In the genomic region with DNA sequence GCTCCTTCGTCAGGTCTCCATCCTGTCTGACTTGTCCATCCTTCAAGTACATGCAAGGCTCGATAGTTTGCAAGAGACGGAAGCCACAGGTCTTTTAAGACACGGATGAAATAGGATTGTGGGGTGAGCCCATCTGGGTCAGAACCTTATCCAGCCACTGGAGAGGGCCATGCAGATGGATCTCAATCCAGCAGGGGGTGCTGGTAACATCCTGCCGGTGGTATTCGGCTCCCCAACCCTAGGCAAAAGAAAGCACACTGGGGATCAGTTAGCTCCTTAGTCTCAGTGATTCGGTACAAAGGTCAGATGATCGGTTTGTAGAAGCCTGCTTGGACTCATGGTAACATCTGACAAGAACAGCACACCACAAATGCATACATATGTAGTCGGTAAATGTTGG, we compare ENCODE assay signal across 8 mouse cellular contexts. TPM values are rescaled to one million over a fixed set of nuclear protein-coding genes. Genes with fewer than 3 reads are reported as not detected.
A peak's percentile ranks its signal among the peaks of the same experiment; 100 is the strongest.
DNase-seq lines count a peak whose midpoint lies in the region; ATAC-seq and TF ChIP-seq lines count a peak whose summit lies in the region.

No protein-coding gene starts in this region.

- no peaks in the 10 kb centered on the region for H3K4me1 ChIP-seq in kidney, embryonic 15.5 days
- no peaks in the 10 kb centered on the region for H3K4me1 ChIP-seq in MEL (ENCODE audit: control insufficient read depth in 1 of 2, insufficient read depth in 2 of 2, low read length in 2 of 2)
- H3K4me1 ChIP-seq in hindbrain, embryonic 12.5 days: no peaks in the 10 kb centered on the region

- H3K4me3 ChIP-seq in kidney, embryonic 15.5 days (replicated peaks): no peak overlapping the region
- no peak overlapping the region for H3K4me3 ChIP-seq in MEL (ENCODE audit: control insufficient read depth in 1 of 2, insufficient read depth in 1 of 2, low read depth in 2 of 2, low read length in 2 of 2)
- no peak overlapping the region for H3K4me3 ChIP-seq in hindbrain, embryonic 12.5 days

- H3K4me2 ChIP-seq in kidney, embryonic 15.5 days: no peak overlapping the region
- H3K4me2 ChIP-seq in hindbrain, embryonic 12.5 days (replicated peaks): no peak overlapping the region

- 79% methylated on average over 9 of the region's 9 CpGs for WGBS in kidney, embryonic 15.5 days
- WGBS in hindbrain, embryonic 12.5 days: 82% methylated on average over 9 of the region's 9 CpGs

- H3K27me3 ChIP-seq in kidney, embryonic 15.5 days: no peaks in the 10 kb centered on the region
- peaks cover 0 to 2% of the 10 kb centered on the region in 2 experiments; a peak in 2 of 4 replicates for H3K27me3 ChIP-seq in MEL (ENCODE audit: control insufficient read depth in 1 of 2, insufficient read depth in 2 of 2, low read length in 2 of 2)
- H3K27me3 ChIP-seq in splenic B cell, adult 2 months (ENCODE audit: control insufficient read depth, insufficient read depth, low read length, poor library complexity, severe bottlenecking): no peaks in the 10 kb centered on the region
- H3K27me3 ChIP-seq in hindbrain, embryonic 12.5 days: no peaks in the 10 kb centered on the region

- no peaks in the 10 kb centered on the region for H3K79me2 ChIP-seq in MEL (ENCODE audit: control insufficient read depth, insufficient read depth, low read length, poor library complexity)

- H3K9ac ChIP-seq in kidney, embryonic 15.5 days: no peak overlapping the region
- no peak overlapping the region for H3K9ac ChIP-seq in MEL (ENCODE audit: control insufficient read depth, low read depth, low read length, poor library complexity, severe bottlenecking)
- H3K9ac ChIP-seq in hindbrain, embryonic 12.5 days: no peak overlapping the region

- peaks cover 67% of the 10 kb centered on the region for H3K36me3 ChIP-seq in kidney, embryonic 15.5 days
- H3K36me3 ChIP-seq in MEL (ENCODE audit: control insufficient read depth in 1 of 2, insufficient read depth in 2 of 2, low read length in 2 of 2): no peaks in the 10 kb centered on the region; a peak in 1 of 4 replicates
- peaks cover 2% of the 10 kb centered on the region; the same call in 1 of the 2 replicates for H3K36me3 ChIP-seq in splenic B cell, adult 2 months (ENCODE audit: control insufficient read depth, insufficient read depth, low read length, poor library complexity, severe bottlenecking)
- H3K36me3 ChIP-seq in hindbrain, embryonic 12.5 days: peaks cover 63% of the 10 kb centered on the region

- H3K27ac ChIP-seq in kidney, embryonic 15.5 days: no peak overlapping the region
- H3K27ac ChIP-seq in MEL (ENCODE audit: control insufficient read depth, low read depth, low read length): no peak overlapping the region
- H3K27ac ChIP-seq in hindbrain, embryonic 12.5 days: no peak overlapping the region

- TF ChIP-seq RAD21 in MEL (IDR thresholded peaks at IDR 0.05; ENCODE audit: low read depth, low read length): peak; percentile 46

- DNase-seq in kidney, adult 11 months: peak; percentile 21
- peak; percentile 21 for DNase-seq in CD4-positive helper T cell, adult 2 months (ENCODE audit: low read depth, low spot score)
- peak; percentile 12 for DNase-seq in MEL (ENCODE audit: low read depth, low spot score)
- peak; percentile 49 for DNase-seq in splenic B cell, adult 2 months (ENCODE audit: low read depth, low spot score)
- no peak for DNase-seq in frontal cortex, postnatal 14 days (ENCODE audit: low spot score in 2 of 2)

- ATAC-seq in kidney, embryonic 15.5 days (replicated peaks; ENCODE audit: low FRiP score): no peak
- peak; percentile 67 to 77; a peak in 3 of 4 replicates for ATAC-seq in hematopoietic stem cell, adult 5-6 weeks (replicated peaks in 1 of 2; ENCODE audit: insufficient read depth in 1 of 2, low FRiP score in 2 of 2, low TSS enrichment in 1 of 2, low read depth in 1 of 2, poor library complexity in 2 of 2, severe bottlenecking in 2 of 2)
- ATAC-seq in hindbrain, embryonic 12.5 days (ENCODE audit: low FRiP score): no peak

- TF ChIP-seq CTCF in MEL (IDR thresholded peaks at IDR 0.05 in 2 of 3, conservative IDR thresholded peaks at IDR 0.05 in 1 of 3; ENCODE audit: control insufficient read depth in 1 of 3, insufficient read depth in 1 of 3, low read depth in 2 of 3, low read length in 3 of 3, poor library complexity in 1 of 3, severe bottlenecking in 1 of 3): peak; percentile 18 to 53 (median 52); a peak in 5 of 6 replicates

- no peak for TF ChIP-seq EP300 in MEL (IDR thresholded peaks at IDR 0.05; ENCODE audit: low read depth in 1 of 2, low read length in 2 of 2)

- no peak for TF ChIP-seq POLR2A in MEL (IDR thresholded peaks at IDR 0.05; ENCODE audit: control insufficient read depth in 1 of 2, insufficient read depth in 1 of 2, low read depth in 1 of 2, low read length in 2 of 2, poor library complexity in 1 of 2)

- no peaks in the 10 kb centered on the region for H3K9me3 ChIP-seq in kidney, embryonic 15.5 days (replicated peaks)
- H3K9me3 ChIP-seq in MEL (replicated peaks; ENCODE audit: insufficient read depth, low read length): no peaks in the 10 kb centered on the region
- no peaks in the 10 kb centered on the region for H3K9me3 ChIP-seq in hindbrain, embryonic 12.5 days (replicated peaks)

TF ChIP-seq in MEL, 35 proteins besides CTCF, POLR2A, EP300 and RAD21:
- TF ChIP-seq ZMIZ1 (IDR thresholded peaks at IDR 0.05; ENCODE audit: low read depth, low read length): no peak
- no peak for TF ChIP-seq HCFC1 (IDR thresholded peaks at IDR 0.05; ENCODE audit: low read depth, low read length)
- no peak for TF ChIP-seq MAZ (IDR thresholded peaks at IDR 0.05; ENCODE audit: low read depth, low read length)
- TF ChIP-seq ELF1 (IDR thresholded peaks at IDR 0.05; ENCODE audit: low read depth, low read length): no peak
- TF ChIP-seq MEF2A (IDR thresholded peaks at IDR 0.05; ENCODE audit: extremely low read depth, insufficient replicate concordance, low read depth, low read length, poor library complexity, severe bottlenecking): no peak
- TF ChIP-seq ZNF384 (IDR thresholded peaks at IDR 0.05; ENCODE audit: low read depth, low read length): no peak
- TF ChIP-seq GATA1 (IDR thresholded peaks at IDR 0.05; ENCODE audit: low read depth, low read length): no peak
- peak; percentile 39 for TF ChIP-seq ZC3H11A (IDR thresholded peaks at IDR 0.05; ENCODE audit: low read depth, low read length)
- TF ChIP-seq UBTF (IDR thresholded peaks at IDR 0.05; ENCODE audit: borderline replicate concordance, insufficient read depth, low read depth, low read length): no peak
- TF ChIP-seq TCF12 (IDR thresholded peaks at IDR 0.05; ENCODE audit: low read depth, low read length): no peak
- no peak for TF ChIP-seq ETS1 (IDR thresholded peaks at IDR 0.05; ENCODE audit: low read depth, low read length)
- TF ChIP-seq TAL1 (IDR thresholded peaks at IDR 0.05; ENCODE audit: low read length): no peak
- TF ChIP-seq POLR2AphosphoS5 (IDR thresholded peaks at IDR 0.05; ENCODE audit: borderline replicate concordance, low read depth, low read length): no peak
- no peak for TF ChIP-seq MAX (IDR thresholded peaks at IDR 0.05; ENCODE audit: low read length)
- TF ChIP-seq SMC3 (IDR thresholded peaks at IDR 0.05; ENCODE audit: low read depth, low read length): peak; percentile 62
- no peak for TF ChIP-seq KAT2A (conservative IDR thresholded peaks at IDR 0.05; ENCODE audit: low read depth, low read length)

RNA-seq across cellular contexts. Expression of a gene that starts 44.8 kb away (rescaled TPM):
- 13.0 and 13.2 TPM in 2 replicates for polyA plus RNA-seq in kidney, embryonic 15.5 days (2015; fragmentation: Nextera tagmentation; extraction: Ambion mirVana)
- 3.1 and 3.2 TPM in 2 replicates for total RNA-seq in MEL (2012; rRNA removed)
- 1 to 10 TPM in 1 of 2 experiments, not detected in 1; 6.8 TPM for polyA plus RNA-seq in MEL (2012; ENCODE audit: insufficient read depth in 1 of 2, insufficient read length in 2 of 2, low read depth in 1 of 2, low replicate concordance in 2 of 2, missing spikeins in 1 of 2)
- 7.7 and 10.7 TPM in 2 replicates for total RNA-seq in hematopoietic stem cell, adult 5-6 weeks (2017)
- polyA plus RNA-seq in hindbrain, embryonic 12.5 days (2016; fragmentation: Nextera tagmentation; extraction: Ambion mirVana): 16.5 and 17.0 TPM in 2 replicates

RNA-seq across cellular contexts. Expression of a gene that starts 59.8 kb away (rescaled TPM):
- 40.0 and 41.0 TPM in 2 replicates for polyA plus RNA-seq in kidney, embryonic 15.5 days (2015; fragmentation: Nextera tagmentation; extraction: Ambion mirVana)
- 1.3 and 2.1 TPM in 2 replicates for total RNA-seq in MEL (2012; rRNA removed)
- 1 to 10 TPM in 1 of 2 experiments, not detected in 1; 2.0 TPM for polyA plus RNA-seq in MEL (2012; ENCODE audit: insufficient read depth in 1 of 2, insufficient read length in 2 of 2, low read depth in 1 of 2, low replicate concordance in 2 of 2, missing spikeins in 1 of 2)
- 27.1 and 32.6 TPM in 2 replicates for total RNA-seq in hematopoietic stem cell, adult 5-6 weeks (2017)
- polyA plus RNA-seq in hindbrain, embryonic 12.5 days (2016; fragmentation: Nextera tagmentation; extraction: Ambion mirVana): 76.9 and 82.3 TPM in 2 replicates

Comparison
In these comparisons a context has a peak if more than half of its experiments do, and no peak if none do; other contexts are left out.
1. DNase-seq: peak in kidney, adult 11 months (single experiment), CD4-positive helper T cell, adult 2 months (single experiment), MEL (single experiment) and splenic B cell, adult 2 months (single experiment); none in frontal cortex, postnatal 14 days (0 of 2).
2. ATAC-seq: peak in hematopoietic stem cell, adult 5-6 weeks (2 of 2); none in kidney, embryonic 15.5 days (single experiment) and hindbrain, embryonic 12.5 days (single experiment).
3. RNA of a gene that starts 59.8 kb away (polyA plus RNA-seq): 76.9 to 82.3 TPM in hindbrain, embryonic 12.5 days and 40.0 to 41.0 TPM in kidney, embryonic 15.5 days; 2.0 TPM in MEL; every median in the first group is over 10 times any median in the second.